Mouse (Mus musculus): ENCODE data around the gene Tmem163.
A peak's percentile ranks its signal among the peaks of the same experiment; 100 is the strongest.

Tmem163 gene

DNA sequence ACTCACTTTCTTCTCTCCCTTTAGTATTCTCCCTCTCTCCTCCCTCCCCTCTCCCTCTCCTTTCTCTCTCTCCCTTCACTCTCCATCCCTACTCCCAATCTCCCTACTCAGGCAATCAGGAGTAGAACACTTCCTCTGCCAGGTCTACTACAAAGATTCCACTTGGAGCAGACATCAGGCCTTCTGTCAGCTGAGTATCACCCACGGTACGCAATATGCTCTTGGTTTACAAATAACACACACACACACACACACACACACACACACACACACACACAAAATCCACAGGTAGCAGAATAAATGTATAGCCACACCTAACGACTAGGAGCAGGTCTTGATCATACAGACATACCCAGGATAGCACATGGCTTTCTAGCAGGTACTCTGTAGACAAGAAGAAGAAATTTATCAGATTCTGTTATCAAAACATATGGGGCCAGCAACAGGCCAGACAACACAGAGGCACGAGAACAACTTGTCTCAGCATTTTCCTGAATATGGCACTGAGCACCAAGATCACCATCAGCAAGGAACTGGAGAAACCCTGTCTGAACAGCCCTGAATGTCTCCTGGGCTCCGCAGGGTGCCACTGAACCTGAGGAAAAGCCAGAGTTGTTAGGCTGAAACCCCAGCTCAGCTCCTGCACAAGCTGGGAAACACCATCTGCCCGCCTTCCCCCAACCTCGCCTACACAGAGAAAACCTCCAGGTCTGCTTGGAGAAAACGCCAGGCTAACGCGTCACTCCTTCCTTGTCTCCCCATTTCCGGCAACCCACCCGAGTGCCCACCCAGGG is 36.2 kb downstream of the Tmem163 start:
- DNase-seq, result no peak

DNA sequence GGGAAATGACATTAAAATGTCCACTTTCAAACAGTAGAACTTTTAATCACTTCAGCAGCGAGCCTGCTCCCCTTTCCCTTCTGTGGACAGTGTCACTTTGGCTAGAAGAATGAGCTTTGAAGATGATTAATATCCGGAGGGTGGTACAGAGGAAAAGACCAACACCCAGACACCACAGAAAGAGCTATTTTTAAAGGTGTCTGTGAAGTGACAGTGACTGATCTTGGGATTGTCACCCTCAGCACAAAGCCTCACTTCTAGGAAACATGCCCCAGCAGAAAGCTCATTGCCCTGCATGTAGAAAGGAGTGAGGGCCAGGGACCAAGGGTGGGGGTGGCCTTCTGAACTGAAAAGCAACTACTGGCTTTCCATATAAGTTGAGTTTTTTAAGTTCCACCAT is 41.4 kb downstream of the Tmem163 start:
- no peak for DNase-seq

DNA sequence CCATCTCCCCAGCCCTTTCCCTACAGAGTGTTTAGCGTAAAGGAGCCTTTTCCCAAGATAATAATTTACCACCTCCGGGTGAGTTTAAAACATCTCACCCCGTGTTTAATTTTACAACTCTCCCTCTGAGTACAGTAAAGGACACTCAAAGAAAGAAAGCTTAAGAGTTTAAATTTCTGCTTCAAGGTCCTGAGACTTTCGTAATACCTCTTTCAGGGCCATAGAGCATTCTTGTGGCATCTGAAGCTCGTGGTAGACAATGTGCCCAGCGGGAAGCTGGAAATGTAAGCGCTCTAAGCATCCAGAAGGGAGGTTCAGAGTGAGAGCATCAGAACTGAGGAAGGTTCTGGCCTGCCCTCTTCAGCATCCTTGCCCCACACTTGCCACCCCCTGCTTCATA is 52.2 kb downstream of the Tmem163 start:
- peak; percentile 61 for DNase-seq

DNA sequence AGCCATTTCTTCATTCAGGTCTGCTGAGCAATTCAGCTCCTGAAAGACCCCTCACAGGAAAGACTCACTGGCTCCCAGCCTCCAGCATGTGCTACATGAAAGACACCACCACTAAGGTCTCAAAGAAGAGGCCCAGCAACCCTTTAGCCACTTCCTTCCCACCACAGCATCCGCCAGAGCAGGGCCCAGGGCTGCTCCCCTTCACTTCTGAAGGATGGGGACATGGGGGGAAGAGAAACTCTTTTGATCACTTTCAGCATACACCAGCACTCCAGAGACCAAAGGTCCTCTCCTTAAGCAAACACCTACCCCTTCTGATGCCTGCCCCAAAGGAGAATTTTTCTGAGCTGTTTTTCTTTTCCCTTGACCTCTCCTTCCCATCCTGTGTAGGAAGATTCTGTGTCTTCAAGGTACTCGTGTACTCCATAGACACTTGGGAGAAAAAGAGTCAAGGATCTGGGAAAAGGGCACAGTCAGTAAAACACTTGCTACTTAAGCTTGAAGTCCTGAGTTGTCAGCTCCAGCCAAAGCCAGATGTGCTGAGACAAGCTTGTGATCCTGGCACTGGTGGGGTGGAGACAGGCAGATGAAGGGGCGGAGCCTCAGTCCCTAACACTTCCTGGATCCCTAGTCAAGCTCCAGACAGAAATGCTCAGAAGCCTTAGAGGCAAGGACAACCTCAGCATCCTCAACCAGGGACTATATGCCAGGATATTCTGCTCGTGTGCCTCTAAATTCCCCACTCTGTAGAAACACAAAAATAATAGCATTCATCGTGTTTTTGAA is 53.6 kb downstream of the Tmem163 start:
- peak; percentile 65 for DNase-seq

DNA sequence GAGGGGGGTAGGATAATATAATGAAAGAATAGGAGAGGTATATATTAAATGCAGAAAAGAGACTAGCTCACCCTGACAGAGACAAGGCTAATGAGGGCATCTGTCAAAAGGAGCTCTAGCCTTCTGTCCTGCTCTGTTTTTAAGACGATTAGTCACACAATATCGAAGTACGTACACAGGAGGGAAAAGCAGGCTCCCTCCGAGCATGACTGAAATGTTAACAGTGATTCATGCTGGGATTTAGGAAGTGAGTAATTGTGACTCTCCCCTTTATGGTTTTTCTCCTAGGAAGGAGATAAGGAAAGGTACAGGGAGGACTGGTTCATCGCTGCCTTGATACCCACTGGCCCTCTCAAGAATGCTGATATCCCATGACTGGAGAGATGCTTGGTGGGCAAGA is 57.0 kb downstream of the Tmem163 start:
- no peak for DNase-seq

DNA sequence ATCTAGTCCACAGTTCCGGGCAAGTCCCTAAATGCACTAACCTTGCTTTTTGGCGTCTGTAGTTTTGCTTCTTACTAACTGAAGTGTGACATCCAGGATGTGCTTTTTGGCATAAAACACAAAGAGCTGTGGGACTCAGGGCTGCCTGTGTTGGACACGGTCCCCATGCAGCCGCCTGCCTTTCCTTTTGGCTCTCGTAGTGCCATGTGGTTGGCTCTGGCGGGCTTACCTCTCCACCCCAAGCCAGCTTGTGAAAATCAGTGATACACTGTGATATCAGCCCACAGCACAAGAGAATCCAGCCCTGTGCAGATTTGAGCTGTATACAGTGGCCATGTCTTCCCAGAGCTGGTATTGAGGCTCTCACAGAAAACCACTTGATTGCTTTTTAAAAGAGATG is 60.3 kb downstream of the Tmem163 start:
- DNase-seq, result no peak

DNA sequence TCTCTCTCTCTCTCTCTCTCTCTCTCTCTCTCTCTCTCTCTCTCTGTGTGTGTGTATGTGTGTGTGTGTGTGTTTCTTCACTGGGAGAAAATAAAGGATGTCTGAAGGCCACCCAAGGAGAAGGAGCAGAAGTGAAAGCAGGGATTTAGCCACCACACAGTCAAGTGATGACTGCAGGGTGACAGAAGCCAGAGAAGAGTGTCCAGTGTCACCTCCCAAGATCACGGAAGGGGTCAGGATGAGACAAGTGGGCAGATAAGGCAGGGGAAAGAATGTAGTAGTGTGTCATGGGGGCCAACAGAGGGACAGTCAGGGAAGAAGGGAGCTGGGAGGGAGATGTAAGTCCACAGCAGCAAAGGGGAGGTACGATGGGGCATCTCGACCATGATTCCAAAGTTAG is 69.0 kb downstream of the Tmem163 start:
- no peak for DNase-seq

DNA sequence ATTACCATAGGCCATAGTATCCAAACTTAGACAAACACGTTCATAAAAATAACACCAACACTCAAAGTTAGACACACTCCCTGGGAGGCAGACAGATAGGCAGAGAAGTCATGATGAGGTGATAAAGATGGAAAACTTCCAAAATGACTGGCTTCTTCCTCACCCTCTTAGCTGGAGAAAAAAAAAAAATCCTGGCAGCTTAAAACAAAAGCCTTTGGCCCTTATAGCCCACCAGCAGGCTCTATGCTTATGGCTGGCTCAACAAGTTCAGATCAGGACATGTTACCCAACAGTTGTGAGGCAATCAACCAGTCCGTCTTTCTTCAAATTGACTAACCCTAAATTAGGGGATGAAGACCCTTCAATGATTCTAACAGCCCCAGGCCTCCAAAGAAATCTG is 69.5 kb downstream of the Tmem163 start:
- no peak for DNase-seq

DNA sequence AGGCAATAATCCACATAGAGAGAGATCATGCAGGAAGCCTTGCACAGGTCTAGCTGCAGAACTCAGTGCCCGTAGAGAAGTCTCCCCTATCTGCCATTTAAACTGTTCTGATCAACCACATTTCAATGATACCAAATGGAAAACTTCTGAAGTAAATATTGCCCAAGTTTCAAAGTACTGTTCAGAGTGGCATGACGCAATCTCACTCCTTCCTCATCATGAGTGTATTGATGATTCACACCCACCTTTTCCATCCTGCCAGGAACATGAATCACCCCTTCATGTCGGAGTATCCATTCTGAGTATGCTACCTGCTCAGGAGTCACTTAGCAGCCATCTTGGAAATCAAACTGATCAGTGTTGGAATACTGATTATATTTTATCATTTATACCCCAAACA is 71.0 kb downstream of the Tmem163 start:
- peak; percentile 76 for DNase-seq

DNA sequence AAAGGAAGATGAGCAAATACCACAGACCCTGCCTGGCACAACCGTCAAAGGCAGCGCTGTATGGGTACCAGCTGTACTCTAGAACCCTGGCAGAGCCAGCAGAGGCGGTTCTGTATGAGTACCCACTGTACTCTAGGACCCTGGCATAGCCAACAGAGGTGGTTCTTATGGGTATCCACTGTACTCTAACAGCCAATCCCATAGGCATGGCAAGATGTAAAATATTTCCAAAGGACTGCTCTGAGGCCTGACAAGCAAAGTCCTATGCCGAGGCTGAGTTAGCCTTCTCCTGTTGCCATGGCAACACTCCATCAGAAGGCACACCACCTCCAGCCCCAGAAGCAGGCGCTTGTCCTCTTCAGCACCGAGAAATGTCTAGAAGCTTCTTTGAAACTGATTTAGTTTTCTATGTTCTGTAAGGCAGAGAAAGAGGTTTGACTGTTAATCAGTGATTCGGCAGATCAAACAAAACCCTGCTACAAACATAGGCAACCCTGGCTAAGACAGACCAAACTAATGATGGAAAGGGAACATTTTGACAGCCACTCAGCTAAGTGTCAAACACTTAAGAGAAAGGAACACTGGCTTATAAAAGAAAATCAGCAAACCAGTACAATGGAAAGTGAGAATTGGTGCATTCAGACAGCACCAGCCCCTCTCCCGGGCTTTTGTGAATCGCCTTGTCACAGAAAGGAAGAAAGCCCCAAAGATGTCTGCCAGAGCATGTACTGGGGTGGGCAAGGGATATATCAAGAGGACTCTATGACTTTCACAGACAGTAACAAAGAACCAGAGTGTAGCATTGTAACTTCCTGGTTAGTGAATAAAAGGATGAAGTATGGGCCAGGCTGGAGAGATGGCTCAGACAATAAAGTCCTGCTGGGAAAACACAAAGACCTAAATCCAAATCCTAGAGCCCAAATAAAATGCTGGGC is 75.4 kb downstream of the Tmem163 start:
- DNase-seq, result no peak

DNA sequence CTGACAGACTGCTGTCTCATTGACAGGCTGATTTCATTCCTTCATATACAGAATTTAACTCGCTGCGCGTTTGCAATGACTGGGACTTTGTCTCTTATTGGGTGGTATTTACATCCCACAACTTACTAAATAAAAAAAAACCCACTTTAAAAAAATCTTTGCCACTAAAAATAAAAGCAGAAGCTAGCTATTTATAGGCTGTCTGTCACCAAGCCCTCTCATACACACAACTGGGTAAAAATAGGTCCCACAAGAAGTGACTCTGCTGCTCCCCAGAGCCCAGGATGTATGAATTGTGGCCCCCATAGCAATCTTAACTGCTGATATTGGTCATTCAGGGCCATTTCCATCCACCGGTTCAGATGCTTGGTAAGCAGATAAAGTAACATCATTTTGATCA is 83.2 kb downstream of the Tmem163 start:
- DNase-seq, result no peak

DNA sequence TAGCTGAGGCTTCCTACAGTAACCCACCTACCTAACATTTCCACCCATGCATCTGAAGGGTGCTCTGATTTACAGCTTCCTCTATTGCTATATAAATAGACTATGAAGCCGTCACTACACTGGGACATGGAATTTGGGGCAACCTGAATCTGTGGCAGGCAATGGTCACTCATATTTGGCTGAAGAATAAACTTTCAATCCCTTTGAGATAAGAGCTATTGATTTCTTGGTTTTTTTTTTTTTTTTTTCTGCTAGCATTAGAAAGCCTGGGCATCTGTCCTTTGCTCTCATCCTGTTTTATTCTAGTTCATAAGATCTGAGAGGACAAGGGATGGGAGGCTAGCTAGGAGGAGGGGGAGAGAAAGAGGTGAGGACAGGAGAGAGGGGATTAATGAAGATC is 83.6 kb downstream of the Tmem163 start:
- DNase-seq, result no peak

DNA sequence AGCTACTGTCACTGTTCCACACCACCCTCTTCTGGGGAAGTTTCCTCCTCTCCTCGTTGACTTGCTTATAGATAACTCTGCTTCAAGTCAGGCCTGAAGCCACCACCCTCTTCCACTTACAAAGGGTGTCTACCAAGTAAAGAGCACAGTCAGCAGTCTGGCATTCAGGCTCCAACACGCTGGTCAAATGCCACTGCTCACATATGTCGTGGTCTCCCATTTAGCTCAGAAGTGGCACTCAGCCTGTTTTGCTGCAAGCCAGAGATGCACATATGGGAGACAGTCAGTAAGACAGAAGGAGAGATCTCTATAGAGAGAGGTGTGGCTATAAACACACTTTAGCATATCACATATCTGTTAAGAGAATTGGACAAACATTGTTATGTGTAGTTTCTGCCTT is 89.8 kb downstream of the Tmem163 start:
- DNase-seq, result no peak

DNA sequence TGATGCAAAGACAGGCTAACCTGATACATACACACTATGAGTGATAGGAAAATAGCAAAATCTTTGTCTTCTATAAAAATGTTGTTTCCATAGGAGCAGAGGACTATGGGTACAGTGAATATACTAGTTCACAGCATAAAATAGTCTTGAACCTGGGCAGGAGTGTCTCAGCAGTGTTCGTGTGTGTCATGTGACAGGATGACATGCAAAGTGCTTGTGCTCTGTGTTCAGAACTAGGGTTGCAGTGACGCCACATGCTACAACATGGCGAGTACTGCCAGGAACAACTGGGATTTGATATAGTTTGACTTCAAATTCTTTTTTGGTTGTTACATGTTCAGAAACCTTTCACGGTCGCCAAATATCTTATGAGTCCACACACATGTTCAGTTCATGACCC is 92.3 kb downstream of the Tmem163 start:
- no peak for DNase-seq

DNA sequence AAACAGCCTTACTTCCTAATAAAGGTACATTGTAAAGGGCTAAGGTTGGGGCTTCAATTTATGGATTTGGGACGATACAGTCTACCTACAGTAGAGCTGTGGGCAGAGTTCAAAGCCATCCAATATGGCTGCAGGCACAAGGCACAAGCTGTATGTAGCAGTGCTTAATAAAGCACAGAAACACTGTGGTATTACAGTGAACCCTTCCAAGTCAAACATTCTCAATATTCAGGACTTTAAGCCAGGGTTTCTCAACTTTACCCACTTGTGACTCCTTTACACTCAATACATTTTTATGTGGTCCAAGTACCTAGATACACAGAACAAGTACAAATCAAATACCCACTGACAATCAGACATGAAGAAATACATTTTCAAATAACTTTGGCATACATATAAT is 93.2 kb downstream of the Tmem163 start:
- DNase-seq, result peak; percentile 62

DNA sequence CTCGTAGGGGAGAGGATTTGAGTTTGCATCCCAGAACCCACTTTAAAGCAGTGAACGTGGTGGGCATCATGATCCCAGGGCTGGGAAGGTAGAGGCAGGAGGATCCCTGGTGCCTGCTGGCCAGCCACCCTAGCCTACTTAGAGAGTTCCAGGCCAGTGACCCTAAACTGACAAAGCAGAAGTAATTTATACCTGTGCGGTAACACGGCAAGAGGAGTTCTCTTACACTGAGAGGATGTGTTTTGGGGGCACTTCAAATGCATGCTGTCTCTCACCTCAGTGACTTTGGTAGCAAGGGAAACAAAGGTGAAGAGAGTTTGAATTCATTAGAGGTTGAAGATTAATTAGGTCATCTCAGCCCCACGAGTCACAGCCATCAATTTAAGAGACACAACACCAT is 101.4 kb downstream of the Tmem163 start:
- no peak for DNase-seq

DNA sequence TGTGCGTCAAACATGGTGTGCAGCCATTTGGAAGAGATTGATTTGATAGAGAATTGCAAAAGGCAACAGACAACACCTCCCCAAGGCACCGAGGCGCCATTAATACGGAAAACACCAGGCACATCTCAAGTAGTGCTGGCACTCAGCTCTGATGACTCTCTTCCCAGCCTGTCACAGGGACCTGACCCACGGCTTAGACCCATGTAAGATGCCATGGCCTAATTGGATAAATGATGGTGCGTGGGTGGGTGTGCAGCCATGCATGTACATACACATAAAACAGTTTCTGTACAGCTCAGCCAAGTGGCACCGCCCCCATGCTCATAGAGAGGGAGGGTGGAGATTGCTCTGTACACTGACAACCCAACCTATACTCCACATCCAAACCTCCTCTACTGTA is 102.3 kb downstream of the Tmem163 start:
- no peak for DNase-seq

DNA sequence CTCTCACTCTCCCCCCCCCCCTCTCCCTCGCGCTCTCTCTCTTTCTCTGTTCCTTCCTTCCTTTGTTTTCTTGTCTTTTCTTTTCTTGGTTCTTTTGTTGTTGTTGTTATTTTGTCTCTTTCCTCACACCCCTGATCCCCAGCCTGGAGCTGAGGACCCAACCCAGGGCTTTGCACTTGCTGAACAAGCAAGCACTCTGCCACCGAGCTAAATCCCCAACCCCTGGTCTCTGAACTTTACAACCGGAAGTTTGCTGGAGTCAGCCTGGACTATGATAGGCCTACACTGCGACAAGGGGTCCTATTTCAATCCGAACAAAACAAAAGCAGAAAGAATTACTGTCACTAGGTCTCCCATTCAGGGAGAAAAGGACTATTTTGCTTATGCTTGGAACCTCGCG is 102.8 kb downstream of the Tmem163 start:
- no peak for DNase-seq

DNA sequence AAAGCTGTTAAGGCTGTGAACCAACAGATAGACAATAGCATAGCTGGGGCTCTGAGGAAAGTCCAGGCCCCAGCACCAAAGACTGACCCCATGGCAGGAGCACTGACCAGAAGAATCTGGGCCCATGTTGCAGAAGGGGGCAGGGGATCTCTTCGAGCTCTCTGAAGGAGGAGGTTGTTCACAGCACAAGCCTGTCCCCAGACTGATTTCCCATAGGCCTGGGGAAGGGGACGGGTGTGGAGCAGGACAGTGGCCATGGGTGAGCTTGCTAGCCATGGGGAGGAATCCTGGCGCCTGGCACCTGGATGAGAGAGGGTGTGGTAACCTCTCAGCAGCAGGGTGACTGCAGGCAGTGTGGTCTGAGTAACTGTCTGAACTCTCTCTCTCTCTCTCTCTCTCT is 103.2 kb downstream of the Tmem163 start:
- no peak for DNase-seq

DNA sequence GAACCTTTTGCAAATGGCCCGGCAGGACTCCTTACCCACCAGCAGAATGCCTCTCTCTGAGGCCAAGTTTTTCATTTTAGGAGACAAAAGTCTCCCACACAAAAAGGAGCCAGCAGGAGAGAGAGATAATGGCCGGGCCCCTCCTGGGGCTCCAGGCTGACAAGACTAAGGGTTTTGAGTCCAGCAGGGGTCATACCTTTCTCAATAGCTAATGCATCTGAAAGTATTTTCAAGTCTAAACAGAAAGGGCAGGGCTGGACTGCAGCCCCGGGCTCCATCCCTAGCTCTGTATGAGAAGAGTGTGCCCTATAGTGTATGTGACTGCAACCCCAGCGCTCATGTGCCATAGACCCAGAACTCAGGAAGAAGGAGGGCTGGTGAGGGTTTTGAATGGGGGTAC is 103.7 kb downstream of the Tmem163 start:
- DNase-seq, result no peak

DNA sequence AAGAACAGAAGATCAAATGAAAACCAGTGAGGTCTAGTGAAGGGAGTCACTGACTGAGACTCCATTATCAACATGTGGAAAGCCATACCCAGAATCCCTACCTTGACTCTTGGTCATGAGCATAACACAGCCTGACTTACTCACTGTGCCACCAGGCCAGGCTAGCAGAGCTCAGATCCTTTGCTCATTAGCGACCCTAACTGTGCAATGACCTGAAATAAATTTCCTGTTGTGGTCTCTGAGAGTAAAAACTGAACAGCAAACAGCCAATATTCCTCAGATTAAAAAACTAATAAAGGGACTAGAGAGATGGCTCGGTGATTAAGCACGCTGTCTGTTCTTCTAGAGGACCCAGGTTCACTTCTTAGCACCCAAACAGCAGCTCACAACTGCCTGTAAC is 106.2 kb downstream of the Tmem163 start:
- DNase-seq, result no peak

DNA sequence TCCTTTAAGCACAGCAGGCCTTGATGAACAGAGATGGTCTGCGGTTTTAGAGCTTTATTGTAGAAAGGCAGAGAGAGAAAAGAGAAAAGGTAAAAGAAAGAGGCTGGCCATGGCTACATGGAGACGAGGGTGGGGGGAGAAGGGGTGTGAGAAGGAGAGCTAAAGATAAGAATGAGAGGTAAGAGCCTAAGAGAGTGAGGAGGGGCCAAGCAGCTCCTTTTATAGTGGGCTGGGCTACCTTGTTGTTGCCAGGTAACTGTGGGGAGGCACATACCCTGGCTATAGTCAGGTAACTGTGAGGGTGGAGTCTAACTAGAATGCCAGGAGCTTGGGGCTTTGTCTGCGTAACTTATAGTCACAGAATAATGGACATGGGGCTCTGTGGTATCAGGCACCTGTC is 110.7 kb downstream of the Tmem163 start:
- DNase-seq, result peak; percentile 37

DNA sequence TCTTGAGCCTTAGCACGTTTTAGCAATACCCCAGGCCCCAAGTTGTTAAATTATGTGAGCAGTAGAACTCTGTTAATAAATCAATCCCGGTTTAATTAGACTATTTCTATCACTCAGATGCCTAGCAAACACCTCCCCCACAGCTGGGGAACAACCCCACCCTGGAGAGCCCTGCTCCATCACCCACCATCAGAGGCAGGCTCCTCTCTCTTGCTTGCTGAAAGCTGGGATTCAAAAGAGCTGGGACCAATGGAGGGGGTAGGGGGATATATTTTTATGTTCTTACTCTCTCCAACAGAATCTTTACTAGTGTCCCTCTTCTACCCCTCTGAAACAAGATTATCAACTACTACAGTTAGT is 122.9 kb downstream of the Tmem163 start:
- DNase-seq, result no peak

Data from lung, postnatal 36 days (tissue).